Mouse (Mus musculus) hindbrain, embryonic 11.5 days (tissue): Measurements from ENCODE around the gene Atp9a. TPM values are rescaled to one million over a fixed set of nuclear protein-coding genes. Genes with fewer than 3 reads are reported as not detected.

ENCODE experiments used
- ATAC-seq: fragments of 200-750 bp; cut with Nextera tagmentation; 2 replicates; pipeline ENCODE4 v1.8.0; 2017; ENCODE audit warnings: mild to moderate bottlenecking, moderate TSS enrichment, moderate library complexity; ENCODE audit not compliant: low FRiP score
- DNase-seq: peaks from one replicate; pipeline ENCODE4 v3.0.0-alpha.2; 2015; ENCODE audit warnings: low spot score
- H3K27ac ChIP-seq: fragments of 300-500 bp; sonication (generic); 2 replicates; pipeline ENCODE4 v1.5.1; 2014; ENCODE audit warnings: mild to moderate bottlenecking, low read depth, low read length
- H3K27me3 ChIP-seq: fragments of 300-500 bp; sonication (generic); 2 replicates; pipeline ENCODE4 v1.6.1; 2014; ENCODE audit warnings: mild to moderate bottlenecking, low read length, moderate library complexity, mixed read lengths; ENCODE audit not compliant: control insufficient read depth, insufficient read depth
- H3K36me3 ChIP-seq: fragments of 300-500 bp; sonication (generic); 2 replicates; pipeline ENCODE4 v1.6.1; 2014; ENCODE audit warnings: mild to moderate bottlenecking, low read length, moderate library complexity, mixed read lengths; ENCODE audit not compliant: control insufficient read depth, insufficient read depth
- H3K4me1 ChIP-seq: fragments of 300-500 bp; sonication (generic); replicated peaks from 2 replicates; pipeline ENCODE4 v1.6.1; 2014; ENCODE audit warnings: low read length, mixed read lengths; ENCODE audit not compliant: control insufficient read depth, insufficient read depth
- H3K4me2 ChIP-seq: fragments of 300-500 bp; sonication (generic); replicated peaks from 2 replicates; pipeline ENCODE4 v1.6.1; 2014; ENCODE audit warnings: mild to moderate bottlenecking, low read depth, low read length
- H3K4me3 ChIP-seq: fragments of 300-500 bp; sonication (generic); 2 replicates; pipeline ENCODE4 v1.5.1; 2014; ENCODE audit warnings: low read depth, low read length
- H3K9ac ChIP-seq: fragments of 300-500 bp; sonication (generic); 2 replicates; pipeline ENCODE4 v1.6.1; 2014; ENCODE audit warnings: low read depth, low read length
- H3K9me3 ChIP-seq: fragments of 300-500 bp; sonication (generic); 2 replicates; pipeline ENCODE4 v1.6.1; 2016; ENCODE audit warnings: low read length; ENCODE audit not compliant: control insufficient read depth
- WGBS: fragments of 180-500 bp; shearing (Covaris S2); extraction: QIAGEN DNeasy Blood & Tissue Kit; methylation state at CpG from one replicate; pipeline ENCODE4 v1.1.7; 2014; 5-methylcytosine and 5-hydroxymethylcytosine counted together
- polyA plus RNA-seq: library from polyadenylated mRNA; unstranded; fragments of >200 nt; fragmentation: Nextera tagmentation; extraction: Ambion mirVana; gene quantifications from 2 replicates; pipeline ENCODE4 v1.2.1, GENCODE M21; 2014

Gene Atp9a
- polyA plus RNA-seq, 1 experiment from 2014 or later: 12.8 TPM

GRCm38 (mm10) chr2:168665680-168666079, 76.5 kb downstream of the Atp9a start:
- Histone ChIP-seq H3K27ac (no peak overlapping the region), H3K9me3 (no peaks in the 10 kb centered on the region), H3K36me3 (0 out of 2 replicates have a peak, but pooled peaks cover 2% of the 10 kb centered on the region), H3K27me3 (no peaks in the 10 kb centered on the region), H3K4me3 (no peak overlapping the region), H3K9ac (no peak overlapping the region), H3K4me1 (no peaks in the 10 kb centered on the region), H3K4me2 (no peak overlapping the region)
- WGBS: 94% methylated on average over 4 of the region's 4 CpGs
- no peak for ATAC-seq
- DNase-seq: no peak

- WGBS: 73% methylated on average over 5 of the region's 5 CpGs
- ATAC-seq (no peak), DNase-seq (no peak)
- no peaks in the 10 kb centered on the region for H3K9me3 ChIP-seq
- 0 out of 2 replicates have a peak, but pooled peaks cover 2% of the 10 kb centered on the region for H3K36me3 ChIP-seq
- no peak overlapping the region for H3K27ac ChIP-seq
- no peaks in the 10 kb centered on the region for H3K4me1 ChIP-seq
- no peaks in the 10 kb centered on the region for H3K27me3 ChIP-seq
- H3K9ac ChIP-seq: no peak overlapping the region
- no peak overlapping the region for H3K4me2 ChIP-seq
- no peak overlapping the region for H3K4me3 ChIP-seq
Observed at GRCm38 (mm10) chr2:168663716-168664115, 78.5 kb downstream of the Atp9a start.

GRCm38 (mm10) chr2:168663216-168663615, 79.0 kb downstream of the Atp9a start:
- Histone ChIP-seq H3K27ac (no peak overlapping the region), H3K36me3 (0 out of 2 replicates have a peak, but pooled peaks cover 2% of the 10 kb centered on the region), H3K9ac (no peak overlapping the region), H3K4me1 (no peaks in the 10 kb centered on the region), H3K9me3 (no peaks in the 10 kb centered on the region), H3K4me2 (no peak overlapping the region), H3K4me3 (no peak overlapping the region), H3K27me3 (no peaks in the 10 kb centered on the region)
- no peak for ATAC-seq
- 82% methylated on average over 7 of the region's 7 CpGs for WGBS
- no peak for DNase-seq

- H3K27me3 ChIP-seq: no peaks in the 10 kb centered on the region
- H3K27ac ChIP-seq: no peak overlapping the region
- H3K4me2 ChIP-seq: no peak overlapping the region
- no peak for ATAC-seq
- 70% methylated on average over 14 of the region's 15 CpGs for WGBS
- H3K4me3 ChIP-seq: no peak overlapping the region
- H3K36me3 ChIP-seq: no peaks in the 10 kb centered on the region
- H3K9ac ChIP-seq: no peak overlapping the region
- H3K4me1 ChIP-seq: no peaks in the 10 kb centered on the region
- no peak for DNase-seq
- no peaks in the 10 kb centered on the region for H3K9me3 ChIP-seq
Observed at GRCm38 (mm10) chr2:168661802-168662201, 80.4 kb downstream of the Atp9a start.

GRCm38 (mm10) chr2:168660344-168660743, 81.9 kb downstream of the Atp9a start:
- H3K9ac ChIP-seq: no peak overlapping the region
- no peaks in the 10 kb centered on the region for H3K36me3 ChIP-seq
- no peak overlapping the region for H3K4me3 ChIP-seq
- no peak overlapping the region for H3K27ac ChIP-seq
- no peak overlapping the region for H3K4me2 ChIP-seq
- no peaks in the 10 kb centered on the region for H3K4me1 ChIP-seq
- no peaks in the 10 kb centered on the region for H3K9me3 ChIP-seq
- WGBS: 57% methylated on average over 5 of the region's 5 CpGs
- ATAC-seq (no peak), DNase-seq (no peak)
- no peaks in the 10 kb centered on the region for H3K27me3 ChIP-seq

GRCm38 (mm10) chr2:168658551-168658950, 83.7 kb downstream of the Atp9a start:
- H3K9me3 ChIP-seq: no peaks in the 10 kb centered on the region
- no peaks in the 10 kb centered on the region for H3K4me1 ChIP-seq
- no peak overlapping the region for H3K4me3 ChIP-seq
- no peak for ATAC-seq
- 87% methylated on average over 11 of the region's 11 CpGs for WGBS
- H3K27me3 ChIP-seq: no peaks in the 10 kb centered on the region
- no peak overlapping the region for H3K4me2 ChIP-seq
- no peak overlapping the region for H3K9ac ChIP-seq
- no peak overlapping the region for H3K27ac ChIP-seq
- no peaks in the 10 kb centered on the region for H3K36me3 ChIP-seq
- no peak for DNase-seq

- no peaks in the 10 kb centered on the region for H3K9me3 ChIP-seq
- DNase-seq (no peak), ATAC-seq (no peak)
- no peak overlapping the region for H3K4me3 ChIP-seq
- H3K4me1 ChIP-seq: no peaks in the 10 kb centered on the region
- H3K27ac ChIP-seq: no peak overlapping the region
- no peak overlapping the region for H3K4me2 ChIP-seq
- no peak overlapping the region for H3K9ac ChIP-seq
- H3K36me3 ChIP-seq: no peaks in the 10 kb centered on the region
- no peaks in the 10 kb centered on the region for H3K27me3 ChIP-seq
- 73% methylated on average over 16 of the region's 16 CpGs for WGBS
Observed at GRCm38 (mm10) chr2:168656569-168657308, 85.5 kb downstream of the Atp9a start.

- Histone ChIP-seq H3K4me2 (no peak overlapping the region), H3K4me3 (no peak overlapping the region), H3K4me1 (no peaks in the 10 kb centered on the region), H3K9me3 (no peaks in the 10 kb centered on the region), H3K36me3 (no peaks in the 10 kb centered on the region), H3K27me3 (no peaks in the 10 kb centered on the region), H3K27ac (no peak overlapping the region), H3K9ac (no peak overlapping the region)
- WGBS: 77% methylated on average over 17 of the region's 17 CpGs
- ATAC-seq (no peak), DNase-seq (peak; percentile 22)
Observed at GRCm38 (mm10) chr2:168654983-168655669, 87.1 kb downstream of the Atp9a start.

- no peaks in the 10 kb centered on the region for H3K36me3 ChIP-seq
- ATAC-seq: no peak
- H3K9ac ChIP-seq: no peak overlapping the region
- WGBS: 66% methylated on average over 9 of the region's 9 CpGs
- no peaks in the 10 kb centered on the region for H3K27me3 ChIP-seq
- H3K4me2 ChIP-seq: no peak overlapping the region
- H3K9me3 ChIP-seq: no peaks in the 10 kb centered on the region
- H3K27ac ChIP-seq: no peak overlapping the region
- no peak overlapping the region for H3K4me3 ChIP-seq
- no peak for DNase-seq
- no peaks in the 10 kb centered on the region for H3K4me1 ChIP-seq
Observed at GRCm38 (mm10) chr2:168654482-168654881, 87.7 kb downstream of the Atp9a start.
